Mouse (Mus musculus) liver, adult 2 months (tissue): ENCODE measurements at regions not wholly inside any gene's neighbourhood (a gene's known extent, or its start where the extent isn't known, plus 50 kb on each side); places are given as distances from the start of the nearest gene placed in this dataset.

ENCODE experiments used
- CTCF ChIP-seq: fragments of 200-500 bp; IDR thresholded peaks from 2 replicates; pipeline ENCODE4 v1.5.1; 2011; ENCODE audit warnings: low read depth, low read length, control low read depth
- POLR2A ChIP-seq: fragments of 200-500 bp; IDR thresholded peaks from 2 replicates; pipeline ENCODE4 v1.6.1; 2011; ENCODE audit warnings: low read length, control low read depth; ENCODE audit not compliant: insufficient read depth; ENCODE audit errors: extremely low read depth

DNA sequence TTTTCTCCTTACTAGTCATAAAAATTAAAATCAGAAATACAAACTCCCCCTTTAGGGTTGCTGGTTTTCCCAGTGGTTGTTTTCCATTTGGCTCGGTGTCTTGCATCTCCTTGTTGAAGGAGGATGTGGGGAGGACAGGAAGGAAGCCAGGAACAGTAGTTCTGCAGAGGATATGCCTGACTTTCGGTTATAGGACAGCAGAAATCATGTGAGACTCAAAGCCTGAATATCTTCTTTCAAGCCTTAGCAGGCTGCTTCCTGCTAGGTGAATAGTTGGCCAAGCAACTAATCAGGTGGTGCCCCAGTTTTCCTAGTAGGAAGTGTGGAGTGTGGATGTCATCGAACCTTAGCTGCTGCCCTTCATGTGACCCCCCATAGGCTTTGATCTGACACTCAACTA, 103.6 kb downstream of the Car2 start:
- TF ChIP-seq POLR2A (no peak), CTCF (no peak)
